Mouse (Mus musculus) ES-Bruce4 (cell line): ENCODE results near the gene Rdx. TPM values are rescaled to one million over a fixed set of nuclear protein-coding genes. Genes with fewer than 3 reads are reported as not detected.

ENCODE experiments used
- H3K27ac ChIP-seq: 2 replicates; pipeline ENCODE4 v1.5.1; 2012; ENCODE audit warnings: low read length, inconsistent platforms; ENCODE audit not compliant: insufficient read depth
- H3K27me3 ChIP-seq: 2 replicates; pipeline ENCODE4 v1.6.1; 2012; ENCODE audit warnings: mild to moderate bottlenecking, low read length, inconsistent platforms; ENCODE audit not compliant: control insufficient read depth, poor library complexity, insufficient read depth, severe bottlenecking
- H3K36me3 ChIP-seq: 2 replicates; pipeline ENCODE4 v1.6.1; 2012; ENCODE audit warnings: inconsistent platforms, mild to moderate bottlenecking, low read length, moderate library complexity; ENCODE audit not compliant: control insufficient read depth, poor library complexity, insufficient read depth, severe bottlenecking
- H3K4me1 ChIP-seq: one replicate; pipeline ENCODE4 v1.8.1; 2011; ENCODE audit warnings: low read length; ENCODE audit not compliant: control insufficient read depth, insufficient read depth
- H3K4me3 ChIP-seq: 2 replicates; pipeline ENCODE4 v1.5.1; 2011; ENCODE audit warnings: low read depth, mild to moderate bottlenecking, low read length
- H3K9ac ChIP-seq: 2 replicates; pipeline ENCODE4 v1.6.1; 2012; ENCODE audit warnings: low read depth, mild to moderate bottlenecking, inconsistent platforms; ENCODE audit not compliant: poor library complexity, severe bottlenecking
- H3K9me3 ChIP-seq: replicated peaks from 2 replicates; pipeline ENCODE4 v1.6.1; 2012; ENCODE audit warnings: mild to moderate bottlenecking, low read length, inconsistent platforms; ENCODE audit not compliant: control insufficient read depth, poor library complexity, insufficient read depth, severe bottlenecking
- CTCF ChIP-seq: IDR thresholded peaks from one replicate; pipeline ENCODE4 v1.8.1; 2011; ENCODE audit warnings: low read depth, low read length
- EP300 ChIP-seq: IDR thresholded peaks from 2 replicates; pipeline ENCODE4 v1.6.1; 2011; ENCODE audit warnings: low read depth, low read length; ENCODE audit not compliant: insufficient read depth
- POLR2A ChIP-seq: IDR thresholded peaks from one replicate; pipeline ENCODE4 v1.8.1; 2011; ENCODE audit warnings: low read length; ENCODE audit not compliant: insufficient read depth
- polyA plus RNA-seq: library from polyadenylated mRNA; stranded (reverse); fragments of >200 nt; gene quantifications from 2 replicates; pipeline ENCODE4 v1.2.4, GENCODE M21; 2011; ENCODE audit warnings: low read depth; ENCODE audit not compliant: missing spikeins, insufficient read depth, insufficient read length

Gene Rdx
- polyA plus RNA-seq, 1 experiment, result 157 TPM

DNA sequence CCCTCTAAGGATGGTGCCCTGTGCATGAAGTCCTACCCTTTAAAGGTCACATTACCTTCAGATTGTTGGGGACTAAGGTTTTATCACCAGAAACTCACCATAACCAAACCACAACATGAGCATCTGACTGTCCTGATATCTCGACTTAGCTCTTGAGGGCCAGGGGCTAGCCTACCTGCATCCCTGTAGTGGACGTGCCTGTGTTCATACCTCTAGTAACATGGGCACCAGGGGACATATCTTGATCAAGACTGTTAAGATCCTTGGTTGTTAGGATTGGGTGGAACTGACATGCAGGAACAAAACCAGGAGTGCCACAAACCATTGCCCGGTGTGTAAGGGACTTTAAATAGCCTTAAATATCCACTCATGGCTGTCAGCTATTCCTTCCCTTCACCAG lies 60.2 kb downstream of the Rdx start:
- Histone ChIP-seq H3K4me1 (no peaks in the 10 kb centered on the region), H3K27ac (no peak overlapping the region), H3K4me3 (no peak overlapping the region), H3K9me3 (no peaks in the 10 kb centered on the region), H3K9ac (no peak overlapping the region), H3K36me3 (no peaks in the 10 kb centered on the region), H3K27me3 (no peaks in the 10 kb centered on the region)
- TF ChIP-seq POLR2A (no peak), EP300 (no peak), CTCF (no peak)

DNA sequence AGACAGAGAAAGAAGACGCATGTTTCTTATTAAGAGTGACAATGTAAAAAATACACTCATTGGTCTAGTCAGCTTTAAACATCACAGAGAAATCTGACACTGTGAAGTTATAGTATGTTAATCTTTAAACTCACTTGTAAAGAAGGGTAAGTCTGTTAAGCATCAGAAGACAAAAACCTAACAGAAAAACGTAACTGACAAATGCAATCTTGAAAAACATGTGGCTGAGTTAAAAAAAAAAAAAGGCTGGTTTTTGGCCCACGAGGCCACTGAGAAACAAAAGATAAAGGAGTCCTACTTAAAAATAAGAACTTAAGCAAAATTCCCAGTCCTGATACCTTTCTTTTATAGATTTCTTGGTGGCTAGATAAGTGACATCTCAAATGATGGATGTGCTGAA lies 63.8 kb downstream of the Rdx start:
- no peak overlapping the region for H3K4me3 ChIP-seq
- no peaks in the 10 kb centered on the region for H3K36me3 ChIP-seq
- H3K4me1 ChIP-seq, result no peaks in the 10 kb centered on the region
- H3K27me3 ChIP-seq, result no peaks in the 10 kb centered on the region
- H3K9me3 ChIP-seq, result no peaks in the 10 kb centered on the region
- H3K27ac ChIP-seq, result no peak overlapping the region
- no peak for TF ChIP-seq POLR2A
- no peak for TF ChIP-seq CTCF
- TF ChIP-seq EP300, result no peak
- H3K9ac ChIP-seq, result no peak overlapping the region

DNA sequence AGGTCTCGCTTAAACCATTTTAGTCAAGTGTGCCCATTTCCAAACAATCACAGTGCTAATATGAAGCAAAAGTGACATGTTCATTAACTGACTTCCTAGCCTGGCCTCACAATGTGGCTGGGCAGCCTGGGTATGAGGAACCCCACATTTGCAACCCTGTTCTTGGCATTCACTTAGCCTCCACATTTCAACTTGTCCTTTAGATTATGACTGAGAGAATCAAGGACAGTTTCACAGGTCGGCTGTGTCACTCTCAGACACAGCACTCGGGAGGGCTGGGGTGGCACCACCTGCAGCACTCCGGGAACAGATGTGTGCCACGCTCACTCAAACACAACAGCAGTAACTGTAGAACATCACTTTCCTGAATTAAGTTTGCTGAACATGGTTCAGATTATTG lies 66.1 kb downstream of the Rdx start:
- no peak overlapping the region for H3K4me3 ChIP-seq
- no peaks in the 10 kb centered on the region for H3K4me1 ChIP-seq
- H3K27me3 ChIP-seq, result no peaks in the 10 kb centered on the region
- no peak overlapping the region for H3K9ac ChIP-seq
- H3K9me3 ChIP-seq, result no peaks in the 10 kb centered on the region
- no peak overlapping the region for H3K27ac ChIP-seq
- H3K36me3 ChIP-seq, result no peaks in the 10 kb centered on the region
- TF ChIP-seq EP300, result no peak
- TF ChIP-seq CTCF, result no peak
- TF ChIP-seq POLR2A, result no peak

DNA sequence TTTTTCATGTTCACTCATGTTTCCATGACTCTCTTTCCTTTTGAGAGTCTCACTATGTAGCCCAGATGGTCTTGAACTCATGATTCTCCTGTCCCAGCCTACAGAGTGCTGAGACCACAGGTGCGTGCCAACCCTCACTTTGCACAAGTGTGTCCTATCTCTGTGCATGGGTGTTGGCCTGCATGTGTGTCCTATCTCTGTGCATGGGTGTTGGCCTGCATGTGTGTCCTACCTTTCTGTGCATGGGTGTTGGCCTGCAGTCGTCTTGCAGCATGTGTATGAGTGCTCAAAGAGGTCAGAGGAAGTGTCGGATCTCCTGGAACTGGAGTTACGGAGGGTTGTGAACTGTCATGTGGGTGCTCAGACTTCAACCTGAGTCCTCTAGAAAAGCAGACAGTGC lies 72.2 kb downstream of the Rdx start:
- no peaks in the 10 kb centered on the region for H3K9me3 ChIP-seq
- no peak overlapping the region for H3K9ac ChIP-seq
- TF ChIP-seq CTCF, result no peak
- no peak for TF ChIP-seq POLR2A
- TF ChIP-seq EP300, result no peak
- H3K4me3 ChIP-seq, result no peak overlapping the region
- no peaks in the 10 kb centered on the region for H3K27me3 ChIP-seq
- no peaks in the 10 kb centered on the region for H3K4me1 ChIP-seq
- no peak overlapping the region for H3K27ac ChIP-seq
- no peaks in the 10 kb centered on the region for H3K36me3 ChIP-seq

DNA sequence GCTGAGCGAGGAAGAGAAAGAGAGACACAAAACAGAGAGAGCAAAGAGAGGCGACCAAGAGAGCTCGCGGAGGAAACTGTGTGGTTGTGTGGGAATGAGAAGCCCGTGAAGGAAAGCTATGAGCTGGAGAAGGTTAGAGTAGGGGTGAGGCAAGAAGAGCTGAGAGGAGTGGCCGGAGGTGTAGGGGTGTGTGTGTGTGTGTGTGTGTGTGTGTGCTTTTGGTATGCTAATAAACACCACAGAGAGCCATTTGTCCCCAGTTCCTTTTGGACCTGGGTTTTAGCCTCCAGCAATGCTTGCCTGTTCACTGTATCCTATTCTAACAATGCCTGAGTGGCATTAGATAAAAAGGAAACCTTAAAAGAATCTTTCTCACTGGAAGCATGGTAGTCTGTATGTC lies 78.3 kb downstream of the Rdx start:
- no peaks in the 10 kb centered on the region for H3K36me3 ChIP-seq
- no peak overlapping the region for H3K9ac ChIP-seq
- H3K4me3 ChIP-seq, result no peak overlapping the region
- H3K27ac ChIP-seq, result peak overlapping the region; percentile 63; the same call in 1 of the 2 replicates
- TF ChIP-seq EP300, result peak; percentile 82; the same call in 1 of the 2 replicates
- no peak for TF ChIP-seq POLR2A
- TF ChIP-seq CTCF, result no peak
- H3K9me3 ChIP-seq, result no peaks in the 10 kb centered on the region; the same call in 1 of the 2 replicates
- H3K4me1 ChIP-seq, result no peaks in the 10 kb centered on the region
- no peaks in the 10 kb centered on the region for H3K27me3 ChIP-seq

DNA sequence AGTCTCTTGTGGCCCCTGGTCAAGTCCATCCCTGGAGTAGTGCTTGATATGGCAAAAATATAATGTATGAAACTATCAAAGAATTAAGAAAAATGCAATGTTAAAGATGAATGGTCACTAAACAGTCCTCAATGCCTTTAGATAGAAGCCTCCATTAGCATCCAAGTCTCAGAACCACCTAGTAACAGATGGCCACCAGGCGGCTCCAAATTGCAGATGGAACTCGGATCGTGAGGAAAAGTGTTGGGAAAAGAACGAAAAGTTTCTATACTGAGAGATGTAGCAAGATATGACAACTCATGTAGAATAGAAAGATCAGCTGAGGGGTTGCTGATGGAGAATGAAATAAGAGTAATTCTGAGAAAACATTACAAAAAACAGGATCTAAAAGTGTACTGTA lies 83.4 kb downstream of the Rdx start:
- no peaks in the 10 kb centered on the region; the same call in 1 of the 2 replicates for H3K9me3 ChIP-seq
- no peaks in the 10 kb centered on the region for H3K36me3 ChIP-seq

More for the DNA sequence above, 83.4 kb downstream of the Rdx start:
- Histone ChIP-seq H3K4me3 (no peak overlapping the region), H3K27ac (no peak overlapping the region), H3K27me3 (no peaks in the 10 kb centered on the region), H3K9ac (no peak overlapping the region), H3K4me1 (no peaks in the 10 kb centered on the region)
- TF ChIP-seq CTCF, result no peak
- no peak for TF ChIP-seq EP300
- no peak for TF ChIP-seq POLR2A
